Mouse (Mus musculus): Measurements from ENCODE around the gene Stk38. TPM values are rescaled to one million over a fixed set of nuclear protein-coding genes. Genes with fewer than 3 reads are reported as not detected.

Gene Stk38
- polyA plus RNA-seq (2012; ENCODE audit: low replicate concordance), result 196 and 559 TPM in 2 replicates

GRCm38 (mm10) chr17:29007641-29008325 lies at the start of gene Stk38:
TSS of gene Stk38 (minus strand) at chr17:29007995.

GRCm38 (mm10) chr17:29032274-29033069 lies 24.7 kb upstream of the Stk38 start, which contains the start of gene Srsf3:
TSS of gene Srsf3 (plus strand) at chr17:29032628.

GRCm38 (mm10) chr17:28951831-28952799 lies 55.7 kb downstream of the Stk38 start, which contains the start of gene Kctd20:
TSS of gene Kctd20 (plus strand) at chr17:28951950.

GRCm38 (mm10) chr17:28943740-28944139 lies 64.1 kb downstream of the Stk38 start, which contains the start of gene Pxt1:
TSS of gene Pxt1 (minus strand) at chr17:28943840.

Other genes with a start within 250 kb of the Stk38 start
- 0.85 and 6.3 TPM in 2 replicates for gene Mapk13, start 238.7 kb downstream of the Stk38 start, polyA plus RNA-seq (2012; ENCODE audit: low replicate concordance)
- gene Brpf3, start 206.9 kb downstream of the Stk38 start, polyA plus RNA-seq (2012; ENCODE audit: low replicate concordance), result 47.6 and 82.5 TPM in 2 replicates
- not detected in 2 replicates for gene Pnpla1, start 149.6 kb downstream of the Stk38 start, polyA plus RNA-seq (2012; ENCODE audit: low replicate concordance)
- gene 4930539E08Rik, start 92.7 kb downstream of the Stk38 start, polyA plus RNA-seq (2012; ENCODE audit: low replicate concordance), result 0.35 and 0.99 TPM in 2 replicates
- gene Pxt1, start 64.2 kb downstream of the Stk38 start, polyA plus RNA-seq (2012; ENCODE audit: low replicate concordance), result 0.14 TPM in 1 of 2 replicates, not detected in the other
- gene Kctd20, start 56.0 kb downstream of the Stk38 start, polyA plus RNA-seq (2012; ENCODE audit: low replicate concordance), result 88.5 and 185 TPM in 2 replicates
- gene Srsf3, start 24.6 kb upstream of the Stk38 start, polyA plus RNA-seq (2012; ENCODE audit: low replicate concordance), result 24.5 and 106 TPM in 2 replicates
- 3.3 and 5.3 TPM in 2 replicates for gene Cdkn1a, start 83.0 kb upstream of the Stk38 start, polyA plus RNA-seq (2012; ENCODE audit: low replicate concordance)
- 4.5 and 12.6 TPM in 2 replicates for gene Rab44, start 106.2 kb upstream of the Stk38 start, polyA plus RNA-seq (2012; ENCODE audit: low replicate concordance)
- 31.4 and 64.7 TPM in 2 replicates for gene Cpne5, start 230.2 kb upstream of the Stk38 start, polyA plus RNA-seq (2012; ENCODE audit: low replicate concordance)

Measured in hematopoietic multipotent progenitor cell, adult 10-12 weeks (in vitro differentiated cells).